Mouse (Mus musculus): ENCODE results near the gene Olfr419. TPM values are rescaled to one million over a fixed set of nuclear protein-coding genes. Genes with fewer than 3 reads are reported as not detected.

Gene Olfr419
- total and polyA plus RNA-seq, 3 experiments = not detected

- Histone ChIP-seq H3K27ac (ENCODE audit: insufficient read depth, low read depth) (no peak overlapping the region), H3K4me3 (replicated peaks in 1 of 3; ENCODE audit: low read depth in 2 of 3, low read length in 2 of 3, poor library complexity in 1 of 3) (no peak overlapping the region), H3K9ac (ENCODE audit: insufficient read depth, low read depth) (no peak overlapping the region), H3K36me3 (replicated peaks in 1 of 2; ENCODE audit: control insufficient read depth in 1 of 2, insufficient read depth in 1 of 2, low read length in 1 of 2) (peaks cover 0 to 27% of the 10 kb centered on the region in 2 experiments), H3K4me1 (ENCODE audit: control insufficient read depth in 1 of 2, insufficient read depth in 2 of 2) (no peaks in the 10 kb centered on the region), H3K9me3 (replicated peaks; ENCODE audit: low read length) (no peaks in the 10 kb centered on the region), H3K79me2 (replicated peaks; ENCODE audit: control insufficient read depth, extremely low read depth, insufficient read depth, poor library complexity, severe bottlenecking) (no peaks in the 10 kb centered on the region), H3K27me3 (replicated peaks) (no peaks in the 10 kb centered on the region), H3K4me2 (ENCODE audit: insufficient read depth, low read depth, poor library complexity, severe bottlenecking) (no peak overlapping the region)
- no peak for DNase-seq (ENCODE audit: extremely low read depth)
- dilution Hi-C loops (cut with MboI; ENCODE audit: extremely low pct_ligation_motif_present, extremely low pct_unique_long_range_greater_than_20kb, low sequenced_read_pairs) (no loop called here), in situ Hi-C loops (cut with MboI; ENCODE audit: low pct_ligation_motif_present, low pct_unique_long_range_greater_than_20kb, low sequenced_read_pairs) (no loop called here)
- TF ChIP-seq MEF2A (IDR thresholded peaks at IDR 0.05; ENCODE audit: borderline replicate concordance, low read depth, low read length) (no peak), ETS1 (conservative IDR thresholded peaks at IDR 0.05; ENCODE audit: low read depth, low read length) (no peak), EP300 (IDR thresholded peaks at IDR 0.05; ENCODE audit: low read length) (no peak), ZKSCAN1 (IDR thresholded peaks at IDR 0.05; ENCODE audit: borderline replicate concordance, low read depth, low read length) (no peak)
Observed at GRCm38 (mm10) chr1:174250376-174250775, 1.5 kb downstream of the Olfr419 start.

GRCm38 (mm10) chr1:174247170-174247569 is 4.7 kb downstream of the Olfr419 start:
- dilution Hi-C loops (cut with MboI; ENCODE audit: extremely low pct_ligation_motif_present, extremely low pct_unique_long_range_greater_than_20kb, low sequenced_read_pairs) (no loop called here), in situ Hi-C loops (cut with MboI; ENCODE audit: low pct_ligation_motif_present, low pct_unique_long_range_greater_than_20kb, low sequenced_read_pairs) (no loop called here)
- H3K79me2 ChIP-seq (replicated peaks; ENCODE audit: control insufficient read depth, extremely low read depth, insufficient read depth, poor library complexity, severe bottlenecking) = no peaks in the 10 kb centered on the region
- H3K9me3 ChIP-seq (replicated peaks; ENCODE audit: low read length) = no peaks in the 10 kb centered on the region
- no peak overlapping the region for H3K4me3 ChIP-seq (replicated peaks in 1 of 3; ENCODE audit: low read depth in 2 of 3, low read length in 2 of 3, poor library complexity in 1 of 3)
- H3K9ac ChIP-seq (ENCODE audit: insufficient read depth, low read depth) = no peak overlapping the region
- peaks cover 0 to 36% of the 10 kb centered on the region in 2 experiments for H3K36me3 ChIP-seq (replicated peaks in 1 of 2; ENCODE audit: control insufficient read depth in 1 of 2, insufficient read depth in 1 of 2, low read length in 1 of 2)
- no peak for TF ChIP-seq JUND (conservative IDR thresholded peaks at IDR 0.05; ENCODE audit: low read depth, low read length)
- no peak for TF ChIP-seq IRF4 (IDR thresholded peaks at IDR 0.05; ENCODE audit: low read depth, low read length)
- no peak for TF ChIP-seq BHLHE40 (IDR thresholded peaks at IDR 0.05; ENCODE audit: low read depth, low read length)
- no peak for TF ChIP-seq MEF2A (IDR thresholded peaks at IDR 0.05; ENCODE audit: borderline replicate concordance, low read depth, low read length)
- no peak for TF ChIP-seq RCOR1 (conservative IDR thresholded peaks at IDR 0.05; ENCODE audit: low read depth, low read length)
- no peak for TF ChIP-seq TBP (conservative IDR thresholded peaks at IDR 0.05; ENCODE audit: low read depth, low read length)
- no peak for TF ChIP-seq RAD21 (IDR thresholded peaks at IDR 0.05; ENCODE audit: low read depth, low read length)
- no peak for TF ChIP-seq PAX5 (IDR thresholded peaks at IDR 0.05; ENCODE audit: low read length)
- TF ChIP-seq POLR2A (IDR thresholded peaks at IDR 0.05; ENCODE audit: low read depth, low read length) = no peak
- TF ChIP-seq ZNF384 (IDR thresholded peaks at IDR 0.05; ENCODE audit: low read depth, low read length) = no peak
- TF ChIP-seq MYC (IDR thresholded peaks at IDR 0.05; ENCODE audit: low read depth, low read length) = no peak
- TF ChIP-seq E2F4 (IDR thresholded peaks at IDR 0.05; ENCODE audit: insufficient replicate concordance, low read depth, low read length) = no peak
- TF ChIP-seq CTCF (conservative IDR thresholded peaks at IDR 0.05 in 1 of 2, IDR thresholded peaks at IDR 0.05 in 1 of 2; ENCODE audit: low read depth in 2 of 2, low read length in 2 of 2) = no peak
- no peak overlapping the region for H3K27ac ChIP-seq (ENCODE audit: insufficient read depth, low read depth)
- no peak for DNase-seq (ENCODE audit: extremely low read depth)
- no peaks in the 10 kb centered on the region for H3K27me3 ChIP-seq (replicated peaks)
- no peak overlapping the region for H3K4me2 ChIP-seq (ENCODE audit: insufficient read depth, low read depth, poor library complexity, severe bottlenecking)
- no peaks in the 10 kb centered on the region for H3K4me1 ChIP-seq (ENCODE audit: control insufficient read depth in 1 of 2, insufficient read depth in 2 of 2)
